Mouse (Mus musculus): ENCODE data around the gene Mmp11.

DNA sequence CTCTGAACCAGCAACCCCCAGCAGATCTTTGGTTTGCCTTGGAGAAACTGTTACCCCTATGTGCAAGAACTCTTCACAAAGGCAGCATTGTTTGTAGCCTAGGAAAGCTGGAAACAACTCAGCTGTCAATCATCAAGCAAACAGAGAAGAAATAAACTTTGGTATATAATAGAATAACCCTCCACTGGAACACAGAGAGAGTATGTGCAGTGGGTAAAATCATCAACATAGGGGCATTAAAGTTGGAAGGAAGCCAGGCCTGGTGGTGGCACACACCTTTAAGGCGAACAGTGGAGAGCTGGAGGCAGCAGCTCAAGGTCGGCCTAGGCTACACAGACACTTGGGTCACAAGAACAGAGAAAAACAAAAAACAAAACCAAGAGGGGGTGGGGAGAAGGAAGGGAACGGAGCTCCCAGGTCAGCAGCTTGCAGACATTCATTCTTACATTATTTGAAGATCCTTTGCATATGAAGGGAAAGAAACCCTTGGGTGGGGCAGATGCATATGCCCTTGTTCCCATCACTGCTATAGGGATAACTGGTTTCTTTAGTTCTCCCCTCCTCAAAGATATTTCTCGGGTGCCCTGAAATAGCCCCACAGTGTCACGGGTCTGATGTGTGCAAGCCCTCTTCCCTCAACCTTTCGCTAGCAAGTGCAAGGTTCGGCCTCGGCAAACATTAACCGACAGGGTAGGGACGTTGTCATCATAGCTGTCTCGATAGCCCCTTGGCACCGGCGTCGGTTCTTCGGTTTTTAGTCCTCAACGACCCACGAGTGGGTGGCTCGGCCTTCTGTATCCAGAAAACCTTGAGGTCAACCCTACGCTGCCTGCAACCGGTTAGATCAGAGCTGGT lies 54.5 kb downstream of the Mmp11 start:
- TF ChIP-seq CTCF (IDR thresholded peaks at IDR 0.05) = no peak
- TF ChIP-seq POLR2A (IDR thresholded peaks at IDR 0.05; ENCODE audit: insufficient read depth, low read depth, low read length) = no peak

Measured in heart, adult 2 months (tissue).